Mouse (Mus musculus): ENCODE measurements at regions not wholly inside any gene's neighbourhood (a gene's known extent, or its start where the extent isn't known, plus 50 kb on each side); places are given as distances from the start of the nearest gene placed in this dataset.

DNA sequence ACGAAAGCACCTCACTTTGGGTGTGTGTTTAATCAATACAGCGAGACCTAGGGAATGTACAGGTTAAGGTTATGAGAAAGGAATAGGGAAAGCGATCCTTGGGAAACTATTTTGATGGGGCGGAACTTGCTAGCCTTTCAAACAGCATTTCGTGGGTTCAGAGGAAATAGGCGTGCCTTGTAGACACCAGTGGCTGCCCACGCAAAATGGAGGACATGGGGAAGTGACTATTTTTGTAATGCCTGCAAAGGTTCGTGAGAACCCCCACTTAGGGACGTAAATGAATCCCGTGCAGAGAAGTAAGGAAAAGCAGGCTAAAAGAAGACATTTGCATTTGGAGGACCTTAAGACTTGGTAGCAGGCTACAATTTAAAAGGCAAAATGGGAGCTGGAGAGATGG is 114.1 kb upstream of the Ppm1h start:
- no peak for TF ChIP-seq GATA1 (IDR thresholded peaks at IDR 0.05; ENCODE audit: borderline replicate concordance, low read length)
- no peak for TF ChIP-seq FLI1 (IDR thresholded peaks at IDR 0.05; ENCODE audit: low read length)
